Mouse (Mus musculus) midbrain, embryonic 12.5 days (tissue): Measurements from ENCODE around the gene Rps24. TPM values are rescaled to one million over a fixed set of nuclear protein-coding genes. Genes with fewer than 3 reads are reported as not detected.

Experiments
- ATAC-seq: fragments of 200-750 bp; cut with Nextera tagmentation; 2 replicates; pipeline ENCODE4 v1.8.0; 2017; ENCODE audit warnings: low read depth, moderate TSS enrichment, moderate library complexity; ENCODE audit not compliant: low FRiP score
- H3K27ac ChIP-seq: fragments of 300-500 bp; sonication (generic); replicated peaks from 2 replicates; pipeline ENCODE4 v1.5.1; 2016; ENCODE audit warnings: mild to moderate bottlenecking
- H3K27me3 ChIP-seq: fragments of 300-500 bp; sonication (generic); 2 replicates; pipeline ENCODE4 v1.6.1; 2016; ENCODE audit warnings: mild to moderate bottlenecking
- H3K36me3 ChIP-seq: fragments of 300-500 bp; sonication (generic); 2 replicates; pipeline ENCODE4 v1.6.1; 2016
- H3K4me1 ChIP-seq: fragments of 300-500 bp; sonication (generic); 2 replicates; pipeline ENCODE4 v1.6.1; 2016
- H3K4me2 ChIP-seq: fragments of 300-500 bp; sonication (generic); replicated peaks from 2 replicates; pipeline ENCODE4 v1.6.1; 2016; ENCODE audit warnings: mild to moderate bottlenecking, moderate library complexity
- H3K4me3 ChIP-seq: fragments of 300-500 bp; sonication (generic); 2 replicates; pipeline ENCODE4 v1.5.1; 2016; ENCODE audit warnings: mild to moderate bottlenecking
- H3K9ac ChIP-seq: fragments of 300-500 bp; sonication (generic); replicated peaks from 2 replicates; pipeline ENCODE4 v1.6.1; 2016; ENCODE audit warnings: mild to moderate bottlenecking, moderate library complexity
- H3K9me3 ChIP-seq: fragments of 300-500 bp; sonication (generic); 2 replicates; pipeline ENCODE4 v1.6.1; 2016; ENCODE audit warnings: mild to moderate bottlenecking
- WGBS: fragments of 180-500 bp; shearing (Covaris S2); methylation state at CpG from one replicate; pipeline ENCODE4 v1.1.7; 2016; 5-methylcytosine and 5-hydroxymethylcytosine counted together
- polyA plus RNA-seq: library from polyadenylated mRNA; unstranded; fragments of >200 nt; fragmentation: Nextera tagmentation; extraction: Ambion mirVana; gene quantifications from 2 replicates; pipeline ENCODE4 v1.2.1, GENCODE M21; 2016

Rps24 gene
- polyA plus RNA-seq, 1 experiment from 2014 or later: 901 TPM

DNA sequence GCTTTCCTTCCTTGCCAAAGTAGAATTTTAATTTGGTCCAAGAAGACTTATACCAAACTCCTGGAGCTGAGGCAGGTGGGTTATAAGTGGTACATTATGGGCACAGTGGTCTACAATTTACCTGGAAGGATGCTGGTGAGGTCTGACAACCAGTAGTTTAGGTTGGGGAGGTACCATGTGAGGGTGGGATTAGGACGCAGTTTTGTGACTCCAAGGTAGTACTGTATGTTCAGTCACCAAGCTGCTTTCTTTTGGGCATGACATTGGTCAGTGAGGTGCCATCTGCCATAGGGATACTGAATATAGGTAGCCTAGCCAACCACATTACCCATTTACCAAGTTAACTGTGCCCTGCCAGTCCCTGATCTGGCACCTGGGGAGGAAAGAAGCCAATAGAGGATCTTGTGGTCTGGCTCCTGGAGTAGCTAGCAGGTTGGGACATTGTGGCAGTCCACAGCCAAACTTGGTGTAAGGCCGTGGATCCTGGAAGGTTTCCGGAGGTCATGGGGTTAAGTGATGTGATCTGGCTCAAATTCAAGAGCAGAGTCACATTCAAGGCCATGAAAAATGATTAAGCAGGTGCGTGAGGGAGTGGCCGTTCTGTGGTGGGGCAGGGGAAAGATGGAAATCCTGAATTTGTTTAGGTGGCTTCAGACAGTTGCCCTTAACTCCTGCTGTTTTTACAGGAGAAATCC lies 11.8 kb downstream of the Rps24 start:
- peak overlapping the region; percentile 20; the same call in 1 of the 2 replicates for H3K27ac ChIP-seq
- peaks cover 52% of the 10 kb centered on the region for H3K36me3 ChIP-seq
- peaks cover 24% of the 10 kb centered on the region for H3K4me1 ChIP-seq
- WGBS: 77% methylated on average over 5 of the region's 5 CpGs
- no peak overlapping the region for H3K9ac ChIP-seq
- H3K4me2 ChIP-seq: no peak overlapping the region
- ATAC-seq: no peak
- no peaks in the 10 kb centered on the region for H3K9me3 ChIP-seq
- H3K27me3 ChIP-seq: no peaks in the 10 kb centered on the region
- H3K4me3 ChIP-seq: no peak overlapping the region

GRCm38 (mm10) chr14:24499478-24499877 lies 12.6 kb downstream of the Rps24 start:
- H3K9ac ChIP-seq: no peak overlapping the region
- H3K4me2 ChIP-seq: no peak overlapping the region
- H3K4me3 ChIP-seq: no peak overlapping the region
- H3K27me3 ChIP-seq: no peaks in the 10 kb centered on the region
- peaks cover 17% of the 10 kb centered on the region for H3K4me1 ChIP-seq
- H3K36me3 ChIP-seq: peaks cover 44% of the 10 kb centered on the region
- no peaks in the 10 kb centered on the region for H3K9me3 ChIP-seq
- ATAC-seq: no peak
- 27% methylated on average over 9 of the region's 9 CpGs for WGBS
- H3K27ac ChIP-seq: peak overlapping the region; percentile 93

DNA sequence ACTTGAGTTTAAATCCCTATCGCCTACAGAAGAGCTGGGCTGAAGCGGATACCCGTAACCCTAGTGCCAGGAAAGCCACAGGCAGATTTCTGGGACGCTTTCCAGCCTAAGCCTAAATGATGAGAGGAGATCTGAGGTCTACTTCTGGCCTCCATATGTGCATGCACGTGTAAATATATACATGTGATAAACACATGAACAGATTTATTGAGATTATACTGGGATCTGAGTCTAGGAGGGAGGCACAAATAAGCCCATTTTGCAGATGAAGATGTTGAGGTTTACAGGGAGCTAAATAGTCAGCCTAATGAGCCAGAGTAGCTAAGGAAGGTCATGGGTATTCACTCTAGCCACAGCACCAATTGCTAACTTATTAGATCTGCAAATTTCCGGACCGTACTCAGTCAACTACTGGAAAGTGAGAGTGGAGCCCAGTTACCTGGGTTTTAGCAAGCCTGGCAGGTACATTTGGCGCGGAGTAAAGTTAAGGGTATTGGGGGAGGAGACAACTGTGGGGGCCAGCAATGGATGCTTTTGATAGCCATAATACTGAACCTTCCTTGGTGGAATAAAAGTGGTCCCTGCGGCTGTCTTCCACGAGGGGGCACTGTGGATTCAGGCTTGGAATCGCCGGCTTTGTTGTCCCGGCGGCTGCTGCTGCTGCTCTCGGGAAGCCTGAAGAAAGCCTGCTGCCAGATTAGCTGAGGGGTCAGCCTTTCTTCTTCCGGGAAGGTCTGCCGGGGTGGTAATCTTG lies 13.3 kb downstream of the Rps24 start:
- Histone ChIP-seq H3K27ac (peak overlapping the region; percentile 93), H3K4me2 (peak overlapping the region; percentile 32), H3K27me3 (no peaks in the 10 kb centered on the region), H3K9me3 (no peaks in the 10 kb centered on the region), H3K36me3 (peaks cover 36% of the 10 kb centered on the region), H3K4me1 (peaks cover 12% of the 10 kb centered on the region), H3K4me3 (no peak overlapping the region), H3K9ac (0 out of 2 replicates have a peak overlapping the region, but pooled peaks have one; percentile 45)
- 19% methylated on average over 18 of the region's 18 CpGs for WGBS
- peak; percentile 83 for ATAC-seq

DNA sequence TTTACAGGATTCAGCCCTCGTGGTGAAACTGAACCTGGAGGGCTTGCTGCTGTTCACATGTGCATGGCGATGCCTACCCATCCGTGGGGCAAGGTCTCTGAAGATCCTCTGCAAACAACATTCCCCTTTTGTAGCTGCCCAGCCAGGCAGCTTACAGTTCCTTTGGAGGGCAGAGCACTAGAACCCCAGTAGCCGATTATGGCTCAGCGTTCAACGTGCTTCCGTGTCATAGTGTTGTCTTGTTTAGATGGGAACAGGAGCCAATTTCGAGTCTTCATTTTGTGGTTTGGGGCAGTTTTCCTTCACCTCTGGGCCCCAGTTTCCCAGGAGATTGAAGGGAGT lies 13.9 kb downstream of the Rps24 start:
- no peaks in the 10 kb centered on the region for H3K9me3 ChIP-seq
- H3K9ac ChIP-seq: peak overlapping the region; percentile 45; the same call in 1 of the 2 replicates
- ATAC-seq: peak; percentile 50; the same call in 1 of the 2 replicates
- peaks cover 12% of the 10 kb centered on the region for H3K4me1 ChIP-seq
- H3K27me3 ChIP-seq: no peaks in the 10 kb centered on the region
- peak overlapping the region; percentile 93 for H3K27ac ChIP-seq
- H3K36me3 ChIP-seq: peaks cover 30% of the 10 kb centered on the region
- H3K4me2 ChIP-seq: peak overlapping the region; percentile 32
- WGBS: 8% methylated on average over 8 of the region's 8 CpGs
- no peak overlapping the region for H3K4me3 ChIP-seq

DNA sequence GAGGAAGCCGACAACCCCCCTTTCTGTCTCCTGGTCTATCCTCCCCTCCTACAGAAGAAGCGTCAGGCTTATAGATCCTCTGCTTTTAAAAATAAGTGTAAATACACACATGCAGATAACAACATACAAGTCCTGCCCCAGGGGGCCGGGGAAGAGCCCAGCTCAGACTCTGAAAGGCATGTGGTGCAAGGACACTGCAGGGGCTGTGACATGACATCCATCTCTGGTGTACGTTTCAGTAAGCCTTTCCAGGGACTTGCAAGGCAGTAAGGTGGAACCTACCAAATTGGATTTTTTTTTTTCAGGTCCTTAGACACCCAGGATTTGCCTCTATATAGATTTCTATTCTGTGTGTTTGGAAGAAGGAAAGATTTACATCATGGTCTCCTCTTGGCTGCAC lies 14.3 kb downstream of the Rps24 start:
- Histone ChIP-seq H3K4me3 (no peak overlapping the region), H3K27ac (peak overlapping the region; percentile 93), H3K4me2 (no peak overlapping the region), H3K9ac (peak overlapping the region; percentile 45; the same call in 1 of the 2 replicates), H3K9me3 (no peaks in the 10 kb centered on the region), H3K4me1 (peaks cover 12% of the 10 kb centered on the region), H3K36me3 (peaks cover 26% of the 10 kb centered on the region), H3K27me3 (no peaks in the 10 kb centered on the region)
- no peak for ATAC-seq
- WGBS: 33% methylated on average over 4 of the region's 4 CpGs

GRCm38 (mm10) chr14:24507452-24508069 lies 20.6 kb downstream of the Rps24 start:
- H3K9me3 ChIP-seq: peaks cover 4% of the 10 kb centered on the region; the same call in 1 of the 2 replicates
- no peak overlapping the region for H3K4me3 ChIP-seq
- ATAC-seq: no peak
- peaks cover 24% of the 10 kb centered on the region for H3K4me1 ChIP-seq
- H3K4me2 ChIP-seq: no peak overlapping the region; the same call in 1 of the 2 replicates
- no peak overlapping the region for H3K27ac ChIP-seq
- 24% methylated on average over 14 of the region's 14 CpGs for WGBS
- no peaks in the 10 kb centered on the region for H3K36me3 ChIP-seq
- H3K27me3 ChIP-seq: no peaks in the 10 kb centered on the region
- H3K9ac ChIP-seq: no peak overlapping the region

DNA sequence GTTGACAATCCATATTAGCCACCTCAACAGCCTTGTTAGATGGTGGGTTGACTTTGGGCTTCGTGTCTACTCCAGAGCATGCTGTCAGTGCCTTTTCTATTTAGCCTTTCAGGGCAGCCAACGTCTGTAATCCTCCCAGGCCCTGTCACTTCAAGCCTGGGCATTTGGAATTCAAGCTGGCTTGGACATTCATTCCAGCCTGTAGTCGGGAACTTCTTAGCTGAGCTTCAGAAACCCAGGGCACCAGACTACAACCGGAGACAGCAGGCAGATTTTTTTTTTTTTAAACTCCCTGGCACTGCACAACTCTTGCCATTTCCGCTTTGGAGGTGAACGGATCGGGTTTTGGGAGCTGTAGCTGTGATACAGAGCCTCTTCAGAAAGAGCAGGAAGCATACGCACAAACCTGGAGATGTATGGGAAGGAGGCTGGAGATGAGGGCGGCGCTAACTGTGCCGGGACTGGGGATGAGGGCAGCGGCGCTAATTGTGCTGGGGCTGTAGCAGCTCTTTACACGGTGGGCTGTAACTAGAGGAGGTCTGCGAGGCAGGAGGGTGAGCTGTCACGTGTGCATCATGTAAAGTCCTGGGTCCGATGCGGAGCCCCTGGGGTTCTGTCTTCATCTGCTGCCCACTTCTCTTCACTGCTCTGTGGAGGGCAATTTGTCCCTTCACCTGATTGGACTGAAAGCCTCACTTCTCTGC lies 21.3 kb downstream of the Rps24 start:
- Histone ChIP-seq H3K4me2 (peak overlapping the region; percentile 12; the same call in 1 of the 2 replicates), H3K4me1 (peaks cover 29% of the 10 kb centered on the region), H3K27ac (0 out of 2 replicates have a peak overlapping the region, but pooled peaks have one; percentile 27), H3K27me3 (no peaks in the 10 kb centered on the region), H3K9me3 (peaks cover 4% of the 10 kb centered on the region; the same call in 1 of the 2 replicates), H3K9ac (no peak overlapping the region), H3K36me3 (no peaks in the 10 kb centered on the region), H3K4me3 (no peak overlapping the region)
- WGBS: 10% methylated on average over 18 of the region's 18 CpGs
- 0 out of 2 replicates have a peak, but pooled peaks have one; percentile 41 for ATAC-seq

DNA sequence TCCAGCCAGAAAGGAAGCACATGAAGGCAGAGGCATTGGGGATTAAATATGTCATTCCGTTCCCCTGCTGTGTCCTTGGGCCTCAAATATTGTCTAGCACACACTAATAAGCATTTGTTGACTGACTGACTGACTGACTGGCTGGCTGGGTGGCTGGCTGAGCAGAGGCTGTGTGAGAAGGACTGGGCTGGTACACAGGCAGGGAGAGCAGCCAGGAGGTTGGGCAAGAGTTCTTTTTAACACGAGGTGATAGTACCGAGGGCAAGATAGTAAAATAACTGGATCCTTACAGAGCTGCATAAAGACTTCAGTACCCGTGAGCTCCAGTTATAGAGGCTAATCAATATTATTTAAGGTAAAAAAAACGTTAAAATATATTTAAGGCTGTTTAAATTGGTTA lies 22.6 kb downstream of the Rps24 start:
- 65% methylated on average over 5 of the region's 5 CpGs for WGBS
- ATAC-seq: no peak
- Histone ChIP-seq H3K9me3 (peaks cover 4% of the 10 kb centered on the region; the same call in 1 of the 2 replicates), H3K4me2 (no peak overlapping the region), H3K36me3 (no peaks in the 10 kb centered on the region), H3K4me1 (peaks cover 29% of the 10 kb centered on the region), H3K9ac (no peak overlapping the region), H3K4me3 (no peak overlapping the region), H3K27me3 (no peaks in the 10 kb centered on the region), H3K27ac (no peak overlapping the region)

DNA sequence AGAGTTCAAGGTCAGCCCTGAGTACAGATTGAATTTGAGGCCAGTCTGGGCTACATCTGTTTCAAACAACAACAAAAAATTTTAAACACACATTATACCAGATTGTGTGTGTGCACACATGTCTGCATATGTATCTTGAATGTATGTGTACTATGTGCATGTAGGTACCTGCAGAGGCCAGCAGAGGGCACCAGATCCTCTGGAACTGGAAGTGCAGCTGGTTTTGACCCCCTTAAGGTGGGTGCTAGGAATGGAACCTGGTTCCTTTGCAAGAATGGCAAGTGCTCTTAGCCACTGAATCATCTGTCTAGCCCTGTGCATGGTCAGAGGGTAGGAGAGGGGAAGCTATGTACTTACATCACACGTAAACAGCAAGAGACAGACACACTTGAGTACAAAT lies 23.3 kb downstream of the Rps24 start:
- Histone ChIP-seq H3K27ac (no peak overlapping the region), H3K36me3 (no peaks in the 10 kb centered on the region), H3K4me2 (no peak overlapping the region), H3K9me3 (peaks cover 4% of the 10 kb centered on the region; the same call in 1 of the 2 replicates), H3K9ac (no peak overlapping the region), H3K4me3 (no peak overlapping the region), H3K4me1 (peaks cover 29% of the 10 kb centered on the region), H3K27me3 (no peaks in the 10 kb centered on the region)
- 100% methylated on average over 1 of the region's 1 CpGs for WGBS
- no peak for ATAC-seq

DNA sequence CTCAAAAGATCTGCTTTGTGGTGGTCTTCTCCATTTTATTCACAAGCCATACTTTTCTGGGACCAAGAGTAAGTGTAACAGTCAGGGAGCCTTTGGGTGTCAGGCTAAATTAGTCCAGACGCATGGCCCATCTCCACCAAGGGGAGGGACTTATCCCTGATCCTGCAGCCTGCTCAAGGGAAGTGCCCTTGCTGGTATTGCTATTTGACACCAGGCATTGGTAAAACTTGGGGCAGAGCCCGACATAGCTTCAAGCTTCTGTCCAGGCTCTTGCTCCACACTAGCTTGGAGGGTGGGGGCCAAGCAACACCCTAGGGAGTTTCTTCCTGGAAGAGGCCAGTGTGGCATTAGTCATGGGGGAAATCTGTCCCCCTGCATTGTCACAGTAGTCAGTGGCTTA lies 23.8 kb downstream of the Rps24 start:
- no peak overlapping the region for H3K4me2 ChIP-seq

DNA sequence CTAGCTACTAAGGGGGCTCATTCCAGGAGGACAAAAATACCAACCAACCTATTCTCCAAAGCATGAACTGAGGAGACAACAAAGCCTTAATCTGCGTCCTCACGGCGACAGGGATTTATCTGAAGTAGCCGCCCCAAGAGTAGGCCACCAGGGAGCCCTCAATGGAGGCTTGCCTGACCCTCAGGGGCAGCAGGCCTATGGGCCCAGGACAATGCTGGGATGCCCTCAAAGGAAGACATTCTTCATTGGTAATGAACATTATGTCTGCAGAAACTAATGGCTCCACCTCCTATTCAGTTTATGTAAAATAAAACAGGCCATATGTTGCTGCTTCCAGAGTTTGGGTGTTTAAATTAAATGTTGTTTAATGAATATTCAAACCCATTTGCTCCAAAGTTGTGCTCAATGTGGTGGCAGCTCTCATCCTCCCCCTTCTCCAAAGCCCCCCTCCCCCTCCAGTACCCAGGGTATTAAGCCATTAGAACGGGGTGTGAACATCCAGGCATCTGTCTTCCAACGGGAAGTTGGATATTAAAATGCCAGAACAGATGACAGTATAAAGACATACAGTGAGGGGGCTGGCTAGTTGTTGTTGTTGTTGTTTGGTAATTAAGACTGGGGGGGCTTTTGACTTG lies 25.7 kb downstream of the Rps24 start:
- H3K4me1 ChIP-seq: peaks cover 25% of the 10 kb centered on the region
- no peaks in the 10 kb centered on the region for H3K27me3 ChIP-seq
- no peaks in the 10 kb centered on the region for H3K36me3 ChIP-seq
- 45% methylated on average over 6 of the region's 6 CpGs for WGBS
- no peak overlapping the region for H3K27ac ChIP-seq
- no peak overlapping the region for H3K4me2 ChIP-seq
- peaks cover 4% of the 10 kb centered on the region; the same call in 1 of the 2 replicates for H3K9me3 ChIP-seq
- ATAC-seq: no peak
- no peak overlapping the region for H3K4me3 ChIP-seq
- H3K9ac ChIP-seq: no peak overlapping the region

More for the DNA sequence above, 23.8 kb downstream of the Rps24 start:
- H3K9me3 ChIP-seq: peaks cover 4% of the 10 kb centered on the region; the same call in 1 of the 2 replicates
- no peak for ATAC-seq
- H3K27ac ChIP-seq: no peak overlapping the region
- H3K4me1 ChIP-seq: peaks cover 29% of the 10 kb centered on the region
- H3K36me3 ChIP-seq: no peaks in the 10 kb centered on the region
- H3K4me3 ChIP-seq: no peak overlapping the region
- no peaks in the 10 kb centered on the region for H3K27me3 ChIP-seq
- no peak overlapping the region for H3K9ac ChIP-seq
- 91% methylated on average over 2 of the region's 2 CpGs for WGBS
